Mouse (Mus musculus) T-cell, adult 2 months (primary cell): Measurements from ENCODE around the gene Sv2c.

Source experiments
- DNase-seq: peaks from one replicate; pipeline ENCODE4 v3.0.0; 2022; ENCODE audit warnings: low spot score

The Sv2c gene

DNA sequence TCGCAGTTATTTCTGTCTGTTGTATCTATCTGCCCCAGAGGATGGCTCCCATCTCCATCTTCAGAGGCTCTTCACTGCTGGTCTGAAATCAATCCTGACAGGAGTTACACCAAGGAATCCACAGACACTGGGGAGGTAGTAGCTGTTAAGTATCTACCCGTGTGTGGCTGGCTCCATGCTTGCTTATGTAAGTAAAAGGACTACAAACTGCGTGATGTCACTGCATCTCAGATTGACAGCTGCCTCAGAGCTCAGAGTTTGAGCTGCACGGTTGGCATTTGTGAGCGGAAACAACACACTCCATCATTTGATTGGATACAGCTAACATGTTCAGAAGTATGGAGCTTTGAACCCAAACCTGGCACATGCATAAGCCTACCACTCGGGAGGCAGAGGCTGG lies 187.8 kb downstream of the Sv2c start:
- DNase-seq = no peak

DNA sequence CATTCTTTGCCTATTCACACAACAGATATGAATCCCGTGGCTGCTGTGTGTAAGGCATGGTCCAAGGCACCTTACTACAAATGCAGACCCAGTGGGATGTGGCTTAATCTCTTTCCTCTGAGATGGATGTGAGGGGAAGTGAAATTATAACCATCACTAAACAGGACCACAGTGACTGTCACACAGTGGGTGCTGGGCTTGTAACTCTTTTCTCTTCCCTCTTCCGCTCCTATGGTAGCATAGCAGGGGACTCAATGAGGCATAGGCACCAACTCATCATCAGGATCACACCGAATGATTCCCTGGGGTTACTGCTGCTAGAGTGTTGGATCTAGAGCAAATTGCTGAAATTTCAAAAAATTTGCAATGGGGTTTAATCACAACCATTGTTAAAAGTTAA lies 188.5 kb downstream of the Sv2c start:
- no peak for DNase-seq

DNA sequence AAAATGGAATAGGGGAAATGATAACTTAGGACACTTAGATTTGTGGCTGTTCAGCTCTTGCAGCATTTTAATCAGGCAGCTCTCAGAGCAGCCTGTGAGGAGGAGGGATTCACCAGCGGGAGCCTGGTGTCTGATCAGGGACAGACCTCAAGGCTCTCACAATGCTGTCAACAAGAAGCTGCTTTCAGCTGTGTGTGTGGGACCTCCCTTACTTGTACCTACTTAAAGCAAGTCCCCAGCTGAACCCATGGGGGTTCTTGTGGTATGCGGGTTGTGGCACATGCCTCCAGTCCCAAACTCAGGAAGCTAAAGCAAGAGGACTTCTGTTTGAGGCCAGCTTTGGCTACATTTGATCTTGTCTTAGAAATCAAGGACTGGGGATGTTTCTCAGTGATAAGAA lies 189.8 kb downstream of the Sv2c start:
- DNase-seq = peak; percentile 36

DNA sequence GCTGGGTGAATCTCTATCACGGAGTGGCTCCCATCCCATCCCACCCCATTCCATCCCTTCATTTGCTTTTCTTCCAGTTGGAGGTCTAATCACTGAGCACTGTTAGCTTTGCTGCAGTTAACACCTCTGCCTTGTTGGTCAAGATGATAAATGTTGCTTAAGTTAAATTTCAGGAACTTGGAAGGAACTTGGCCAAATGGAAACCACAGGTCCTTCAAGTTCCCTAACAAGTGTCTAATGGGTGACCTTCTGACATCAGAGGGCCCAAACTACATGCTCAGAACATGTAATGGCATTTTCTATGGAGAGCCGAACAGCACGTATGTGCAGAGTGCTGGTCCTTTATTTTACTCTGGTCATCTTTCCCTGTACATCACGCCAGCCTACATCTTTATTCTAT lies 190.5 kb downstream of the Sv2c start:
- no peak for DNase-seq

DNA sequence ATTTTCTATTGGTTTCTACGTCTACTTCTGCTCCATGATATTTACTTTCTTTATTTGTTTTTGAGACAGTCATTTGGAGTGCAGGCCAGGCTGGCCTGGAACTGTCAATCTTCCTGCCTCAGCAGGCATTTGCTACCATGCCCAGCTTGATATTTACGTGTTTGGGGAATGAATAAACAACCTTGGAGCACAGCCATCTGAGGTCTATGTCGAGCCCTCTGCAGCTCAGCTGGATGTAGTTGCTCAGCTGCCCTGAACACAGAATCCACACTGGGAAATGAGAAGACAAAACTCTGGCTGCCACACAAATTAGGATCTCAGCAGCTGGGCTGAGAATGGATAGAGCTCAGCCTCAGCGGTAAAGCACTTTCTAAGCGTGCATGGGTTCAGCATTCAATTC lies 191.6 kb downstream of the Sv2c start:
- DNase-seq = no peak

DNA sequence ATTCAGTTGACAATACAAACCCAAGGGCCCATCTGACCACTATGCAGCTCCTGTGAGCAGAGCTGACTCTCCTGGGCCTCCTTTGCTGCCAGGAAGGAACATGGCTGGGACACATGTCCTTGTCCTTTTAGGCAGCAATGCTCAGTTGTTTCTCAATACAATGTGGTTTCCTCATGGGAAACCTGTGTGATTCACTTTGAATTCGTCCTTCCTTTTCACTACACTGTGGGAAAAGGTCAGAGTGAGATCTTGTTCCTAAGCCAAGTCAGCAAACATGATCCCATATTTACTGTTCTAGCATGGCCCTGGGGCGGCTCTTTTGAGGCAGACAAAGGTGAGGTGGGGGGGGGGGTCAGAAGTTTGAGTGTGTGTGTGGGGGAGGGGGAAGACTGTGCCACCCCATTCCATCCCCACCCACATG lies 208.2 kb downstream of the Sv2c start:
- no peak for DNase-seq

DNA sequence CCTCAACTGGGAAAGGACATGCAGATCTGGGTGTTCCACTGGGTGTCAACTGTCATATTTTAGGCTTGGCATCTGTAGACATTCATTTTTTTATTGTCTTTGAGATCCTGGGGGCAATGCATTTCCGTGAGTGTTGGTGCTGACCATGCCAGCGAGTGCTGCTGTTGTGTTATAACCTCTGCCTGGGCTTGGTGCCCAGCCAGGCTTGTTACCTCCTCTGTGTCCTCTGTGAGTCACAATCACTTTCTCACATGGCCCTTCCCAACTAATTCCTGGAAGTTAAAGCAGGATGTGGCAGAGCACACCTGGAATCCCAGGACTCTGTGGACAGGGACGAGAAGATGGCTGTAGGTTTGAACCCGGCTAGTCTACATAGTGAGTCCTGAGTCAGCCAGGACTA lies 209.8 kb downstream of the Sv2c start:
- DNase-seq = no peak

DNA sequence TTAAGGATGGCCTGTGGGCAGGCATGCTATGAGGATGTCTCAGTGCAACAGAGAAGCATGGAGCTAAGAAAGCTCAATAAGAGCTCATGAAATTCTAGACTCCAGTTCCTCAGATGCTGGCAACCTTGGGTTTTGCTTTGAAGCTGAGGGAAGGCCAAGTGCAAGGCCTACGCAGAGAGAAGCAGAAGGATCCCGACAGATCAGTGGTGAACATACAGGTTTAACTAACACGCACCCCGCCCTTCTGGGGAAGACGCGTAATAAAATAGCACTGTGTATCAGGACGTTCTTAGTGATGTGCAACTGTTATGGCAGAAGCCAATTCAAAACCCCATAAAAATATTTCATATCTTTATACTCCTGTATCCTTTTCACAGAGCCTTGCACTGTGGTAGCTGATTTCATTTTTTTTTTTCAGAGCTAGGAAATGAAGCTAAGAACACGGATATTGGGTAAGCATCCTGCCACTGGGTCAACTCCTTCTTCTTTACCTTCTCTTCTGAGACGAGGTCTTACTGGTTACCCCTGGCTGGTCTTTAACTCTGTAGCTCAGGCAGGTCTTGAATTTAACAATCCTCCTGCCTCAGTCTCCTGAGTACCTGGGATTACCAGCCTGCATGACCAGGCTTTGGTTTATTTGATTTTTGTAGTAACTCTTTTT lies 213.6 kb downstream of the Sv2c start:
- DNase-seq = no peak

DNA sequence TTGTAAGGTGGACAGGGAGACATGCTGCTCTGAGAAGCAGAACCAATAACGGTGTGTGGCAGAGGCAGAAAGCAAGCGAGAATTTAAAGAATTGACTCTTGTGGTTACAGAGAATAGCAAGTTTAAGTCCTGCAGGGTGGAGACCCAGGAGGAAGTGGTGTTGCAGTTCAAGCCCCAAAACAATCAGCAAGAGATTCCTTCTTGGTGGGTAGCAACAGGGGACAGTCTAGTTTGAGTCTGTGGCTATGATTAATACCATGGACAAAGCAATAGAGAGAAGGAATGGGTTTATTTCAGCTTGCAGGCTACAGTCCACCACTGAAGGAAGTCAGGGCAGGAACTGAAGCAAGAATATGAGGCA lies 219.4 kb downstream of the Sv2c start:
- peak; percentile 24 for DNase-seq

DNA sequence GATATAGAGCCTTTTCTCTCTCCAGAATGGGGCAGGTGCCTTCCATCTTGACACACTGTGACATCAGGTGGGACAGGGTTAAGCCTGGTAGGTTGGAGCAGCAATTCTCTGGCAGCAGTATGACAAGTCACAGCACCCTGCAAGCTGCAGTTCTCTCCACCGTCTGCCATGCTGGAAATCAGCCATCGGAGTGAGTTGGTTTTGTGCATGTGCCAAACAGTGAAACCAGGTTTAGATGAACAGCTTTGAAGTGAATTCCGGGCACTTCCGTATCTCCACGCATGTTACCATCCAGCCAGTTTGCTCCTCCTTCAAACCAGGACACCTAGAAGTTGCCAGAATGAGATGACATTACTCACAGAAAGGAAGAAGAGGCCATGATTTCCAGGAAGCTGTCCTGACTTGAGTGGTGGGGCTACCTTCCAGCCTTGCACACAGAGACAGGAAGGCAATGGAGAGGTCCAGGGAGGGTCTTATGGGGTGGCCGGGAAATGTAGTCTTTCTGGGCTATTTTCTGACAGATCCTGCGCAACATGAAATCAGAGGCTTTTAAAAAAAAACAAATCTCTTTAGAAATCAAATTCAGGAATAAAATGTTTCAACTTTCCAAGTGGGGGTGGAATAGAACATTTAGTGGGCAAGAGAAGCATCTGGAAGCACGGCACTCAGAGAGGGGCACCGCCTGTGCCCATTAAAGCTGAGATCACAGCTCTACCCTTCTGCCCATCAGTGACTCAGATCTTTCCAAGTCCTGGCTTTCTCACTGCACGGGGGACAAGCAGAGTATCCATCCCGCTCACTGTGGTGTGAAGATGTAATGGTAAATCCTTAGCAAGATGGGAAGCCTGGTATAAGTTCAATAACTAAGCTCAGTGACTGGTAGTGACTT lies 220.0 kb downstream of the Sv2c start:
- DNase-seq = no peak

DNA sequence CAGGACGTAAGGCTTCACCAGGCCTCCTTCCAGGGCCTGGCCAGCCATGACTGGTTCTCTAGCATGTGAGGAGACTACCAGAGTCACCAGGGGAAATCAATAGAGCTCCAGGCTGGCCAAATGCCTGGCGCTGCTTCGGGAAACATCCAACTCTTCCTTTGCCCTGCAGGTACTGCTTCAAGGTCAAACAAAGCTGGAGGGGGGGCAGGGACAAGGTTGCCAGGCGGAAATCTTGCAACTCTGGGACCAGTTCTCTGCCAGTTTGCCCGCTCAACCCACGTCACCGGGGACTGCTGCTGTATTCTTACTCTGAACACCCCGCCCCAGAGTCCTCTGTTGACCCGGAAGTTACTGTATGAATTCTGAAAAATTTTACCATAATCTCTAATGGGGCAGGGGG lies 222.1 kb downstream of the Sv2c start:
- no peak for DNase-seq

DNA sequence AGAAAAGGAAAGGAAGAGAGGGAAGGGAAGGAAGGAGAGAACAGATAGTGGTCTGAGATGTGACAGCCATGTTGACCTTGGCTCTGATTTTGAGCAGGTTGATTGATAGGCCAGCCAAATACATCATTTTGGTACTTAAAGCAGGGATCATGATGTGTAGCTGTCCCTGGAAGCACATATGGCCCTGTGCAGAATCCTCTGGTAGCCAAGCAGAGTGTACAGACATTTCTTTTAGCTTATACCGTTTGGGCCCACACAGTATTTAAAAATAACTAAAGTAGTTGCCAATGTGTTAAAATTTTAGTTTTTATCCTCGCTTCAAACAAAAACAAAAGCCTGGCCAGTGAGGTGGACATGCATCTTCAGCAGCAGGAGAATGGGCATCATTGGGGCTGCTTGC lies 223.1 kb downstream of the Sv2c start:
- no peak for DNase-seq
